Mouse (Mus musculus) midbrain, embryonic 14.5 days (tissue): Measurements from ENCODE around the gene Mtg2. TPM values are rescaled to one million over a fixed set of nuclear protein-coding genes. Genes with fewer than 3 reads are reported as not detected.

ENCODE experiments used
- ATAC-seq: fragments of 200-750 bp; cut with Nextera tagmentation; 2 replicates; pipeline ENCODE4 v1.8.0; 2017; ENCODE audit warnings: moderate number of reproducible peaks, moderate library complexity; ENCODE audit not compliant: low FRiP score, low TSS enrichment
- DNase-seq: peaks from one replicate; pipeline ENCODE4 v3.0.0-alpha.2; 2015
- H3K27ac ChIP-seq: fragments of 300-500 bp; sonication (generic); replicated peaks from 2 replicates; pipeline ENCODE4 v1.5.1; 2014; ENCODE audit warnings: mild to moderate bottlenecking, low read depth, low read length, moderate library complexity
- H3K27me3 ChIP-seq: fragments of 300-500 bp; sonication (generic); 2 replicates; pipeline ENCODE4 v1.6.1; 2014; ENCODE audit warnings: low read length, control low read depth, mixed read lengths; ENCODE audit not compliant: control insufficient read depth, insufficient read depth
- H3K36me3 ChIP-seq: fragments of 300-500 bp; sonication (generic); 2 replicates; pipeline ENCODE4 v1.6.1; 2014; ENCODE audit warnings: low read length, control low read depth; ENCODE audit not compliant: control insufficient read depth, insufficient read depth
- H3K4me1 ChIP-seq: fragments of 300-500 bp; sonication (generic); 2 replicates; pipeline ENCODE4 v1.6.1; 2014; ENCODE audit warnings: mild to moderate bottlenecking, antibody characterized with exemption, low read length, control low read depth; ENCODE audit not compliant: control insufficient read depth, insufficient read depth
- H3K4me2 ChIP-seq: fragments of 300-500 bp; sonication (generic); 2 replicates; pipeline ENCODE4 v1.6.1; 2014; ENCODE audit warnings: mild to moderate bottlenecking, low read length, moderate library complexity
- H3K4me3 ChIP-seq: fragments of 300-500 bp; sonication (generic); replicated peaks from 2 replicates; pipeline ENCODE4 v1.5.1; 2014; ENCODE audit warnings: low read depth, low read length
- H3K9ac ChIP-seq: fragments of 300-500 bp; sonication (generic); replicated peaks from 2 replicates; pipeline ENCODE4 v1.6.1; 2014; ENCODE audit warnings: mild to moderate bottlenecking, low read length, moderate library complexity
- H3K9me3 ChIP-seq: fragments of 300-500 bp; sonication (generic); 2 replicates; pipeline ENCODE4 v1.6.1; 2016; ENCODE audit warnings: low read length, control low read depth, mixed read lengths; ENCODE audit not compliant: control insufficient read depth
- WGBS: fragments of 180-500 bp; shearing (Covaris S2); extraction: QIAGEN DNeasy Blood & Tissue Kit; methylation state at CpG from one replicate; pipeline ENCODE4 v1.1.7; 2014; 5-methylcytosine and 5-hydroxymethylcytosine counted together
- polyA plus RNA-seq: library from polyadenylated mRNA; unstranded; fragments of >200 nt; fragmentation: Nextera tagmentation; extraction: Ambion mirVana; gene quantifications from 2 replicates; pipeline ENCODE4 v1.2.1, GENCODE M21; 2014

Mtg2 gene
- polyA plus RNA-seq, 1 experiment from 2014 or later, result 35.4 TPM

DNA sequence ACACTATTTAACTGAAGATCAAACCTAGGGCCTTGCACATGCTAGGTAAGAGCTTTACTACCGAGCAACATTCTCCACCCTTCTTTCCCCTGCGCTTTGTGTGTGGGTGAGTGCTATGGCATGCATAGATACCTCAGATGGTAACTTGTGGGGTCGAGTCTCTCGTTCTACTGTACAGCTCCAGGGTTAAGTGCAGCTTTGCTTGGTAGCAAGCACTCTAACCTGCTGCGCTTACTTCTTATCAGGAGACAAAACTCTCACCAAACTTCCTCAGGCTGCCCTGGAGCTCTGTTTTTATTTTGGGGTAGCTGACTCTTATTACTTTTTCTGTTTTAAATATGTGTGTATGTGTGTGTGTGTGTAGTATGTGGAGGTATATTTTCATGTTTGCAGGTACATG lies 65.0 kb downstream of the Mtg2 start:
- WGBS, result 86% methylated on average over 5 of the region's 5 CpGs
- no peaks in the 10 kb centered on the region for H3K27me3 ChIP-seq
- no peak overlapping the region for H3K9ac ChIP-seq
- ATAC-seq (no peak), DNase-seq (no peak)
- H3K36me3 ChIP-seq, result peaks cover 27% of the 10 kb centered on the region
- H3K27ac ChIP-seq, result no peak overlapping the region
- no peaks in the 10 kb centered on the region for H3K9me3 ChIP-seq
- no peak overlapping the region for H3K4me2 ChIP-seq
- no peak overlapping the region for H3K4me3 ChIP-seq
- no peaks in the 10 kb centered on the region for H3K4me1 ChIP-seq

Other genes with a start within 250 kb of the Mtg2 start
- gene Taf4, start 93.9 kb upstream of the Mtg2 start, polyA plus RNA-seq, result 5.4 and 5.9 TPM in 2 replicates
- gene Lsm14b, start 45.6 kb upstream of the Mtg2 start, polyA plus RNA-seq, result 21.2 and 35.9 TPM in 2 replicates
- gene Psma7, start 28.2 kb upstream of the Mtg2 start, polyA plus RNA-seq, result 579 and 610 TPM in 2 replicates
- 61.4 and 62.7 TPM in 2 replicates for gene Ss18l1, start 28.1 kb upstream of the Mtg2 start, polyA plus RNA-seq
- 2.7 and 3.8 TPM in 2 replicates for gene Hrh3, start 33.9 kb downstream of the Mtg2 start, polyA plus RNA-seq
- gene Osbpl2, start 48.7 kb downstream of the Mtg2 start, polyA plus RNA-seq, result 67.2 and 76.6 TPM in 2 replicates
- 158 and 179 TPM in 2 replicates for gene Adrm1, start 100.9 kb downstream of the Mtg2 start, polyA plus RNA-seq
- gene Lama5, start 155.3 kb downstream of the Mtg2 start, polyA plus RNA-seq, result 1.2 and 1.8 TPM in 2 replicates
- gene Rps21, start 186.8 kb downstream of the Mtg2 start, polyA plus RNA-seq, result 409 and 512 TPM in 2 replicates
- gene Cables2, start 202.9 kb downstream of the Mtg2 start, polyA plus RNA-seq, result 32.0 and 37.5 TPM in 2 replicates
- gene Rbbp8nl, start 219.3 kb downstream of the Mtg2 start, polyA plus RNA-seq, result not detected in 2 replicates